Mouse (Mus musculus): ENCODE measurements at regions not wholly inside any gene's neighbourhood (a gene's known extent, or its start where the extent isn't known, plus 50 kb on each side); places are given as distances from the start of the nearest gene placed in this dataset.

DNA sequence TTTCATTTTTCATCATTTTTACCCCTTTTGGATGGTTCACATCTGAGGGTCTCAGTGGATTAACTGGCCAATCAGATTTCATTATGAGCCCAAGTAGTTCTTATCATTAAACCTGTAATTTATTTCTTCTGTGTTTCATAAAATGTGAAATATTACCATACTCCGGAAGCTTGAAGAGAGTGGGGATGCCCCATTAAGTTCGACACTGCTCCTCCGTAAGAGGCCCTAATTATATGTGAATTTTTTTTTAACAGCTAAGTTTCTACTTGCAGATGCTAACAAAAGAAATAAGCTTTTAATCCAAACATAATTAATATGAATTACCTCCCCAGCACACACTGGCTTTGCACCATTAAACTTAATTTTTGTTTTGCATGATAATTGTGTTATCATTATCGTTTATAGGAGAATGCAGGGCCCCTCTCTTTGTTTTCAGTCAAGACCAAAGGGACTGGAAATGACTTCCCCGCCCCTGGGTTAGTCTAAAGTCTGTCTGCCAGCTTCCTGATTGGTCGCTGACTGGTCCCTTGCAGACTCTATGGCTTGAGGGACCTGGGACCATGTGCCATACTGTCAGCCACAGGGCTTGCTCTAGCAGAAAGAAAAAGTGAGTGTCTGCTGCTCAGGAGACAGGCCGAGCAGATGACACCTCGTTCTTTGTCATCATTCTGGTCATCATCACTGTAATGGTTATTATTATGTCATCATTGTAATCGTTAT is 270.9 kb upstream of the Zfp703 start:
- no peak for DNase-seq (ENCODE audit: low spot score in 2 of 2)
- intact Hi-C loops (cut with DNase I), result no loop called here

DNA sequence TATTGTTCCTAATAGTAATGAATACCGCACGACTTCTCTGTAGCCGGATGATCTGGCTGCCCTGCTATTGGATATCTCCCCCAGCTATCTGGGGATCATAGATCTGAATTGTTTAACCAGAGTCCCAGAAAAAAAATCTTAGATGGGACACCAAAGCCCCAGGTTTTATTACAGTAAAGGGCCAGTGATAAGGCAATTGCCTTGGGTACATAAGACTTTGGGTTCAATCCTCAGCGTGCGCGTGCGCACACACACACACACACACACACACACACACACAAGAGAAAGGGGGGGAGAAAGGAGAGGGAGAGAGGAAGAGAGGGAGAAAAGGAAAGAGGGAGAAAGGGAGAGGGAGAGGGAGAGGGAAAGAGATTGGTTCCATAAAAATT is 270.4 kb upstream of the Zfp703 start:
- no peak for DNase-seq (ENCODE audit: low spot score in 2 of 2)
- intact Hi-C loops (cut with DNase I), result no loop called here

DNA sequence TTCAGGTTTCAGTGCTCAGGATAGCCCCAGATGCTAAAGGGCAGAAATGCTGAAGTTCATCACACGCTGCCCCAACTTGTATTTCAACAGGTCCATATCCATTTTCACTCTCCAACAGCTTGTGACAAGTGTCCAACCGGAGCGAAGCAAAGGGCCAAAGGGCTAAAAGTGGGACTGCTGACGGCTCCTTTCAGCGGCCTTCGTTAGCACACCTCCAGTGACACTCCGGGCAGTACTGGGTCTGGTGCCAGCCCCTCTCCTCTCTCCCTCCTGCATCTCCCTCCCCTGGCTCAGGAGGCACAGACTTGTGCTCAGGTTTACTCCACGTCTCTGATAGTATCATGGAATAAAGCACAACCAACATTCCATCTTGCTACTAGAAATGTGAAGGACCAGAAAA is 263.3 kb upstream of the Zfp703 start:
- DNase-seq (ENCODE audit: low spot score in 2 of 2), result no peak
- intact Hi-C loops (cut with DNase I), result no loop called here

DNA sequence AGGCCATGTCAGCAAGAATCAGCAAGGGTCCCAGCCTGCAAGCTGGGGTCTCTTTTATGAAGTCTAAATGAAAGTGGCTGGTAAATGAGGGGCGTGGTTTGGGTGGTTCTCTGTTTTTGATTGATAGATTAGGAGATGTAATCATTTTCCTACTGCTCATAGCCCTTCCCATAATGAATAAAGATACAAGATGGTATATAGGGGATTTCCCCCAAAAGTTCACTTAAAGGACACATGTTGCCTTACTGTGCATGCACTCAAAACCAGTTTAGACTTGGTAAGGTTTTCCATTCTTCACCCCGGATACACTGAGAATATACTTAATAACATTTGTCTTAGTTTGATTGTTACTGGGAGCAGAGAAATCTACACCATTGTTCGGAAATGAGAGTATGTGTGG is 262.4 kb upstream of the Zfp703 start:
- no peak for DNase-seq (ENCODE audit: low spot score in 2 of 2)
- intact Hi-C loops (cut with DNase I), result no loop called here

DNA sequence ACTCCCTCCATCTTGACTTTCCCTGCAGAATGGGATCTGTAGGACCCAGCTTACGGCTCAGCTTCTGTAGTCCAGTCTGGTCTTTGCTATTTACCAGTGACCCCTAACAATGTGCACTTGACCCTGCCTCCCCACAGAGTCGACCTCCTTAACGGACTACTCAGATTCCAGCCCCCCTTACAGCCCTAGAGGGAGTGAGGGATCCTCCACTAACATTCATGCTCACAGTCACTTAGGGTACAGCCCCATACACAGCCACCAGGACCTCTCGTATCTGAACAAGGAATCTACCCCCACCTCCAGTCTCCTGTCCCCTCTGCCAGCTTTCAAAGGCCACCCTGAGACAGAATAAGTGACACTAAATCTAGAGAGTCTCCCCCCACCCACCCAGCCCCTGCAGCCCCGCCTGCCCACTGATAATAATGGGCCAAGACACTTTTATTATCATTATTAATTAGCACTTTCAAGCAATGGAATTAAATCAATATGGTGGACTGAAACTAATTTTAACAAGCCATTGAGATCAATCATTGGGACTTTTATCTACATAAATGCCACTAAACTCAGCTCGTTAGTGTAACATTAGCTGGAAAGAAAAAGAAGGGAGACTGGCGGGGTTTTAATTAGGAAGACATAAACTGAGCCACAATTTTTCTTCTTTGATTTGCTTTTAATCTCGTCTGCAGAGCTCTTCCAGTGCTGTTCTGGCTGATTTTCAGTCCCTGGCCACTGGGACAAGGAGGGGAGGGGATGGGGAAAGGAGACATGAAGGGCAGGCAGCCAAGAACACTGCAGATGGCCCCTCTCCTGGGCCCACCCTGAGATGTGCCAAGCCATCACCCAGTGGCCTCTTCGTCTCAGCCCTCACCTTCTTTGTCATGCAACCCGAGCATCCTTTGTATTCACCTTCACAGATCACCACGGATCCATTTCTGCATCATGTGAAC is 258.4 kb upstream of the Zfp703 start:
- DNase-seq (ENCODE audit: low spot score in 2 of 2), result no peak
- intact Hi-C loops (cut with DNase I), result no loop called here

DNA sequence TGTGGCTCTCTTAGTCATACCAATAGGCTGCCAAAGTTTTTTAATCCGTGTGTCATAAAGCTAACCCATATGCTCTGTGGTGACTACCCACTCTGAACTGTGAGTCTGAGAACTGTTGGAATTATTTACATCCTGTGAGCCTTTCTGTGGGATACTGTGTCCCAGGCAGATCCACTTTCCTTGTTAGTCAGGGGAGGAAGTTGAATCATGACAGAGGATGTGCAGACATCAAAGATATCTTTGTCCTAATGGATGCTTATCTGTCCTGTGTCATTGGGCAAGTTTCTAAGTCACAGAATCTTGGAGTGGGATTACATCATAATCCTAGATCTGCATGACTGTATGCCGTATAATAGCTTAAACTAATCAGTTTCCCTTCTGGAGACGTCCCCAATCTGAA is 254.4 kb upstream of the Zfp703 start:
- intact Hi-C loops (cut with DNase I), result no loop called here
- DNase-seq (ENCODE audit: low spot score in 2 of 2), result no peak

DNA sequence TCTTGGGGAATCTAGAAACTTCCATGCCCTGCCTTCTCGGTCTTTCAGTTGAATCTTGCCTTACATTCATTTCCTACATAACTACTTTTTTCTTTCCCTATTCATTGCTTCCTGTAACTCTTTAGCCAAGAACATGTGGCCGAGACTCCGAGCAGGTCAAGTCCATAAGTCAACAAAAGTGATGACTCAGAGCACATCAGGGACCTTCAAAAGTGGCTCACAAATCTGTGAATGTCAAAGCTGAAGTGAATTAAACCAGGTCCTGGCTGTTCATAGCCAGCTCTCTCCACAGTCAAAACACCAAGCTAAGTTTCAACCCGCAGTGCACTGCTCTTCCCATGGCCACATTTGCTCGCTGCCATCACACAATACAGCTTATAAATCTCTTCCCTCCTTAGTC is 252.5 kb upstream of the Zfp703 start:
- intact Hi-C loops (cut with DNase I), result no loop called here
- DNase-seq (ENCODE audit: low spot score in 2 of 2), result no peak

DNA sequence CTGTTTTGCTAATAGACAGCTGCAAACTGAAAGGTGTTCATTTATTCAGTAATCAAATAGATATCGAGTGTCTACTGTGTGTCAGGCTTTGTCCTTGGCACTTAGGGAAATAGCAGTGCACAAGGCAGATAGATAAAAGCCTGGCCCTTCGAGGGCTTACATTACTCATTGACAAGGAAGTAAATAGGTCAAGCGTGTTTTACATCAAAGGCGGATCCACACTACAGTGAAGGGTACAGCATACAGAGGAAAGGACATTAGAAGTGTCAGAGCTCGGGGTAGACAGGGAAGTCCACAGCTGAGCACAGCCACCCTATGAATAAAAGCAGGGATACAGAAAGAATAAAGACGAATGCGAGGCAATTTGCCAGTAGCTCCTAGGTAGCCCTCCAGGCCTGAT is 251.6 kb upstream of the Zfp703 start:
- intact Hi-C loops (cut with DNase I), result no loop called here
- DNase-seq (ENCODE audit: low spot score in 2 of 2), result no peak

DNA sequence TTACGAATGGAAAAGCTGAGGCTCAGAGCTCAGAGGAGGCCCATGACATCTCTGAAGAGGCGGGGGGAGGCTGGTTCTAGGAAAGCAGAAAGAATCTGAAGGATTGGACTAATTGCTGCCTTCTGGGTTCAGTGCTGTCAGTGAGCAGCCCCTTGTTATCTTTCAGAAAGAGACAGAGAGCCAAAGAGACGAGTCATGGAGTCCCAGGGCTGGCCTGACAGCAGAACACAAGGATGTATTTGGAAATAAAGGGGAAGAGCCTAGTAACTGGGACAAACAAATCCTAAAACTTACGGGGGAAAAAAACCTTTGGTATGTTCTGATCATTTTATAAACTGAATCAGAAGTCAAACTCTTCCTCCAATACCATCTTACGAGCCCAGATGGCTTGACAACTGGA is 247.8 kb upstream of the Zfp703 start:
- intact Hi-C loops (cut with DNase I), result no loop called here
- no peak for DNase-seq (ENCODE audit: low spot score in 2 of 2)

DNA sequence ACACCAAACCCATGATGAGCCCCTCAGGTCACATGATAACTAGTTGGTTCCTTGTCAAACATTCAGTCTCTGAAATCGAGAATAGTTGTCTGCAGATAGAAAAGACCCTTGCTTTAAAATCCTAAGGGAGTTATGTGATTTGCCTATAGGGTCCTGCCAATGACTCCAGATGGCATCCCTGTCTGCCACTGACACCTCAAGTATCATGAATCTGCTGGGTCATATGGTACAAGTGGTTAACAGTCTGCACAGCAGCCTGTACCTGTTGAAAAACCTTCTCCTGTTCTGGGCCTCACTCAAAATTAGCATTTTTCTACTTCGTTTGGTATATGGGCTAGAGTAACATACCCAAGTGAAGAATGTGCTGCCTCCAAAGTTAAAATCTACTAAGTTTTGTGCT is 246.0 kb upstream of the Zfp703 start:
- DNase-seq (ENCODE audit: low spot score in 2 of 2), result no peak
- intact Hi-C loops (cut with DNase I), result no loop called here

DNA sequence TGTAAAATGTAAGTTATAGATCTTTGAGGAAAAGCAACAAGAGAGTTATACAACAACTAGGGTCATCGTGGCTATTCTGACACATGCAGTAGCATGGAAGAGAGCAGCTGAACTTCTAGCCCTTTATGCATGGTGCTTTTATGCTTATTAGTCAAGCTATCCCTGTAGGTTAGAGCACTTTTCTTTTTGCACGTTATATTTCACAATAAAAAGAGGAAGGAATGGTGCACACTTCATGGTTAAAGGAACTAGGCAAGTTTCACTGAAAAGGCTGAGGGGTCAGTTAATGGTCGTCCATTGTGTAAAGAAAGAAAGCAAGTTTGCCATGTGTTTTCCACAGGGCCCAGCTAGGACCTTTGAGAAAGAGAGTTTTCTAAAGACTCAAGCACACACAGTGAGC is 232.7 kb upstream of the Zfp703 start:
- no peak for DNase-seq (ENCODE audit: low spot score in 2 of 2)
- intact Hi-C loops (cut with DNase I), result no loop called here

DNA sequence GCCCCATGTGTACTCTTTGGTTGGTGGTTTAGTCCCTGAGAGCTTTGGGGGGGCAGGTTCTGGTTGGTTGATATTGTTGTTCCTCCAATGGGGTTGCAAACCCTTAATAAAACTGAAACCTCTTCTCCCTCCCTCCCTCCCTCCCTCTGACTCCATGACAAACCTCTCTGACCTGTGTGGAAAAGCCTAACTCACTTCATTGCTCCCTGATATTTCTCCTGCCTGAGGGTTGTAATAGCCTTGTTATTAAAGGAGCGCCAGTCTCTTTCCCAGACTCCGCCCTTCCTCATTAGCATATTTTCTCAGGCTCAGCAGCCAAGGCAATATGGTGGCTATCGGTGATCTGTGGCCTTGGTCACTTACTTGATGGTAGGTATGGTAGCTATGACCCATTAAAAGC is 230.3 kb upstream of the Zfp703 start:
- intact Hi-C loops (cut with DNase I), result no loop called here
- no peak for DNase-seq (ENCODE audit: low spot score in 2 of 2)

DNA sequence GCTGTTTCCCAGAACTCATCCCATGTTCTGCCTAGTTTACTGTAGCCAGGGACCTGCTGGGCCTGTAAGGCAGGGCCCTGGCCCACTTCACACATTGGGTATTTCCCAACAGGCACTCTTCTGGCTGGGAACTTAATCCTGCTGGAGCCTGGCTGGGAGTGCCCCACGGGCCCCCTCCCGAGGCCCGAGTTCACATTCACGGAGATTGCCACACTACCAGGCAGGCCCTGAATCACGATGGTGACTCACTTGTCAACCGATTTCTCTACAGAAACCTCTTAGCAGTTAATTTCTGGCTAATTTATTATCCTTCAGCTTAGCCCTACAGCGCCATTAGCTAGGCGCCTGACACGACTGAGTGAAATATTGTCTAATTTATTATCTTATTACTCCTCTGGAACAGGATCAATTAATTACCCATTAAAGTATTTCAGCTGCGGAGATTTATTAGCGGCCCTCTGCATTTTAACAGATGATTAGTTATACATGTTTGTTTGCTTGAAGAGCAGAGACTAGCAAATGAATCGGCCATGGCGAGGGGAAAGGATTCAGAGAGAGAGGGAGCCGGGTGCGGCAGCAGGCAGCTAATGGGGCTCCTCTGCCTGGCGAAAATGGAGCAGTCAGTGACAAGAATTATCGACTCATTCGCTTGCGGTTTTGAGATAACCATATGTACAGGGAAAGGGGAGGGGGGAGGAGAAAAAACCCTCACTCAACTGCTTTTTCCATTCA is 229.7 kb upstream of the Zfp703 start:
- no peak for DNase-seq (ENCODE audit: low spot score in 2 of 2)
- intact Hi-C loops (cut with DNase I), result no loop called here

DNA sequence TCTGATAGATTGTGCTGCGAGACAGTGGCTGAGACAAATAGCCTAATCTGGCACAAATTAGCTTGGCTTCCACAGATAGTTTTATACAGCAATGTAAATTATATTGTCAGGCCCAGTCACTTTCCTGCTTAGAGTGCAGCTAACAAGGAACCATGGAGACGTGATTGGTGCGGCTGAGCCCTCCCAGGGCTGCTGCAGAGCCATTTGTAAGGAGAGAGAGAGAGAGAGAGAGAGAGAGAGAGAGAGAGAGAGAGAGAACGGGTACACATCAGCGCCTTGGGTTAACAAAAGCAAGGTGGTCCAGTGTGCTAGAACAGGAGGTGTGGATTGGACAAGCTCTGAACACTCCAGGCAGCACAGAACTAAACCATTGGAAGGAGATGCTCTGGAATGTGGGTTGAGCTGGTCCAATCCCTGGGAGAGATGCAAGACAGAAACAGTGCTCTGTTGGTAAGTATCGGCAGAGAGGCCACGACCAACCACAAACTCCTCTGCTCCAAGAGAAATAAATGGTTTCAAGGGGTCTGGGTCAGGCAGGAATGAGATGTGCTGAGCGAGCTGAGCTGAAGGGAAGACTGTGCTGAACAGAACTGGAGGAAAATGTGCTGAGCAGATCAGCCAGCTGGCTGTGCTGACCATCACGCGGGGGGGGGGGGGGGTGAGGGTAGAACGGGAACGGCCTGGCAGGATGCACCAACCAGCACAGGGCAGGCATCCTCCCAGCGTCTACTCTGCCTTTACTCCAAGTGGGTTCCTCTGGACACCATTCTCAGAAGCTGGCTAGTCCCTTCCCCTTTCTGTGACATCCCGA is 228.8 kb upstream of the Zfp703 start:
- intact Hi-C loops (cut with DNase I), result no loop called here
- DNase-seq (ENCODE audit: low spot score in 2 of 2), result no peak

DNA sequence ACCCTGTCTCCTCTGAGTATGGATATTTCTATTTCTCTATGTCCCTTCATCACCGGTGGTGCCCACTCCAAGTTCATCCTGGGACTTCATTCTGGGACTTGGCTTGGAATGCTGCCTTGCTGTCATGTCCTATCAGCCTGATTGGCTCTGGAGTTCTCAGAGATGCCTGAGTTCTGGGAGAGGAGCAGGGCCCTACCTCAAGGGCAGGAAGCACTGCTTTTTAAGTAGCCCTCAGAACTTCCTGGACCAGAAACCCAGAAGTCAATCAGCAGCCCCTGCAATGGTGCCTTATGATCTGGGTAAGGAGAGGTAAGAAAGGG is 228.2 kb upstream of the Zfp703 start:
- no peak for DNase-seq (ENCODE audit: low spot score in 2 of 2)
- intact Hi-C loops (cut with DNase I), result no loop called here

DNA sequence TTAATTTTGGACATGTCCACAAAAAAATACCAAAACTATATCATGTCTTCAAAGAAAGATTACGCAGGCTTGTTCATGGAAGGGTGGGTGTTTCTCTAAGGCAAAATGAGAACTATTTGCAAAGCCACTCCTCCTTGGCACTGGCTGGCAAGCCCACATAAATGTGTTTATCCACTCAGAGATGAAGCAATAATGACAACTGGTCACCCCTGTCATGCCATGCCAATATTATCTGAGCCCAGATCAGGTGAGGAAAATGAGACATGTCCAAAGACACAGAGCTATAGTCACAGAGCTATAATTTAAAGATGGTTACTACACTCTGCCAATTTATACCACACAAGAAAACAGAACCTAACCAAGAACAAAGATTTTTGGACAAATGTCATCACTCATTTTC is 227.0 kb upstream of the Zfp703 start:
- intact Hi-C loops (cut with DNase I), result no loop called here
- no peak for DNase-seq (ENCODE audit: low spot score in 2 of 2)

DNA sequence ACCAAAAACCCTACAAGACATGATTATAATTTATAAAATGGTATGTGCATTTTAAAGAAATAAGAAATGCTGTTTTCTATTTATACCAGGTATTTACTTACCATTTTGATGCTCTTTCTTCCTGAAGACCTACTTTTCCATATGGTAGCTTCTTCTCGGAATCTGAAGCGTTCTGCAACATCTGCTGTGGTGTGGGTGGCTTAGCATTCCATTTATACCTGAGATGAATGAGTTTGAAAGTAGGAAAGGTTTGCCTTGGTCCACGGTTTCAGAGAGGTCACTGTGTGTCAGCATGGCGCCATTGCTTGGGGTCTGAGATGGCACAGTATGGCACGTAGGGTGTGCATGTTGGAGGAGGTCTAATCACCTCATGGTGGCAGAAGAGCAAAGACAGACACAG is 225.5 kb upstream of the Zfp703 start:
- intact Hi-C loops (cut with DNase I), result no loop called here
- no peak for DNase-seq (ENCODE audit: low spot score in 2 of 2)

DNA sequence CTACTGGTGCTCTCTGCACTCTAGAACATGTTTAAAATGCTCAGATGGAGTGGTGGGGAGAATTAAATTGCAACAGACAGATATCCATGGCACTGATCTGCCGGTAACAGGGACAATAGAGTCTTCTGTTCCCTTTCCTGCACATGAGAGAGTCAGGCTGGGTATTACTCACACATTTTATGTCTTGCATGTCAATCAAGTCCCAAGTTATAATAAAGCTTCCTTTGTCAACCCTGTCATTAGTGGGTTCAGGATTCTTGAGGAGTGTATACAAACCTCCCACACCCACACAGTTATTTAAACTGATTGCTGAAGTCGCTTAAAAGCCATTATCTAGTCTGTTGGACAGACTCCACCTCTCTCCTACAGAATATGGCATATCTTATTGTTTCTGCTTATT is 220.7 kb upstream of the Zfp703 start:
- no peak for DNase-seq (ENCODE audit: low spot score in 2 of 2)
- intact Hi-C loops (cut with DNase I), result no loop called here

DNA sequence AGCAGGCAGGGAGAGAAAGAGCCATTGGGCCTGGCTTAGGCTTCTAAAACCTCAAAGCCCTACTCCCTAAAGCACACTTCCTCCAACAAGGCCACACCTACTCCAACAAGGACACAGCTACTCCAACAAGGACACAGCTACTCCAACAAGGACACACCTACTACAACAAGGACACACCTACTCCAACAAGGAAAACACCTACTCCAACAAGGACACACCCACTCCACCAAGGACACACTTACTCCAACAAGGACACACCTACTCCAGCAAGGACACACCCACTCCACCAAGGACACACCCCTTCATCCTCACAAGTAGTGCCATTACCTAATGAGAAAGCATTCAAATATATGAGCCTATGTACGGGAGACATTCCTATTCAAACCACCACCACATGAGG is 216.4 kb upstream of the Zfp703 start:
- intact Hi-C loops (cut with DNase I), result no loop called here

More for the DNA sequence above, 216.4 kb upstream of the Zfp703 start:
- no peak for DNase-seq (ENCODE audit: low spot score in 2 of 2)

Measured in left cerebral cortex, postnatal 14 days (tissue).